Comparison of ENCODE assay signal across 20 mouse cellular contexts in the genomic region with DNA sequence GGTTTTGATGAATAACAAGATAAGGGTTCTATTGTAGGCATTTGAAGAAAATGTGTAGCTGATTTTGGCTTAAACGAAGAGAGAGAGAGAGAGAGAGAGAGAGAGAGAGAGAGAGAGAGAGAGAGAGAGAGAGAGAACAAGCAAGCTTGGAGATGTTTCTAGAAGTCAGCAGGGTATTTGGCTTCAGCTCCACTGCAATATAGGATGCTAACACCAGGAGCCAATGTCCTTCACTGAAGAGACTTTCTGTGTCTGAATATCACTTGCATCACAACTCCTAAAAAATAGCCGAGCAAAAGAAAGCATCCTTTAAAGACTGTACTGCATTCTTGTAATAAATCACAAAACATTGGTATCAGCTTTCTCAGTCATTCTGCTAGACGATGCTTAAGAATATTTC.
DNase-seq lines count a peak whose midpoint lies in the region; ATAC-seq and TF ChIP-seq lines count a peak whose summit lies in the region.
"Had no signal": no experiment of that assay in that cellular context is flagged by ENCODE, and none has a peak within 500 bp of the region (broad histone marks: within the 10 kb centered on the region; RNA-seq: fewer than 3 reads in every experiment).

No protein-coding gene starts in this region.

- H3K4me2 ChIP-seq in hindbrain, postnatal 0 days (ENCODE audit: low read depth, low read length), result peak overlapping the region; percentile 36; the same call in 1 of the 2 replicates
- H3K4me2 ChIP-seq in hindbrain, embryonic 11.5 days (replicated peaks; ENCODE audit: low read depth, low read length), result no peak overlapping the region
- 0 out of 2 replicates have a peak overlapping the region, but pooled peaks have one; percentile 5 for H3K4me2 ChIP-seq in embryonic facial prominence, embryonic 14.5 days (ENCODE audit: low read depth, low read length)
- H3K4me2 ChIP-seq: hindbrain, embryonic 12.5 days; limb, embryonic 12.5 days; lung, embryonic 15.5 days; stomach, embryonic 15.5 days had no signal

- H3K27me3 ChIP-seq in hindbrain, postnatal 0 days (ENCODE audit: insufficient read depth, low read length), result no peaks in the 10 kb centered on the region
- no peaks in the 10 kb centered on the region for H3K27me3 ChIP-seq in hindbrain, embryonic 11.5 days (ENCODE audit: control insufficient read depth, insufficient read depth, low read length)
- H3K27me3 ChIP-seq in embryonic facial prominence, embryonic 14.5 days (replicated peaks; ENCODE audit: control insufficient read depth, insufficient read depth, low read length), result no peaks in the 10 kb centered on the region
- H3K27me3 ChIP-seq: hindbrain, embryonic 12.5 days; limb, embryonic 12.5 days; lung, embryonic 15.5 days; stomach, embryonic 15.5 days had no signal

- H3K9me3 ChIP-seq in hindbrain, postnatal 0 days (ENCODE audit: low read length), result no peaks in the 10 kb centered on the region
- H3K9me3 ChIP-seq in hindbrain, embryonic 11.5 days (ENCODE audit: control insufficient read depth, low read length), result no peaks in the 10 kb centered on the region
- no peaks in the 10 kb centered on the region for H3K9me3 ChIP-seq in embryonic facial prominence, embryonic 14.5 days (ENCODE audit: control insufficient read depth, low read length)
- H3K9me3 ChIP-seq: heart, embryonic 10.5 days; hindbrain, embryonic 12.5 days; limb, embryonic 12.5 days; lung, embryonic 15.5 days; stomach, embryonic 15.5 days had no signal

- peak; percentile 32 for DNase-seq in hindbrain, postnatal 0 days (ENCODE audit: low spot score)
- no peak for DNase-seq in hindbrain, embryonic 11.5 days (ENCODE audit: low spot score)
- peak; percentile 29 to 41 for DNase-seq in cerebellum, adult 18-20 months
- DNase-seq in cerebellum, adult 9-10 months, result peak; percentile 71
- DNase-seq in embryonic facial prominence, embryonic 14.5 days (ENCODE audit: low spot score), result no peak
- no peak for DNase-seq in frontal cortex, postnatal 36 days (ENCODE audit: low spot score in 2 of 2)
- no peak for DNase-seq in kidney, postnatal 10 days
- no peak for DNase-seq in kidney, postnatal 36 days
- DNase-seq: adrenal gland, adult 8-10 months; kidney, postnatal 14 days; lung, postnatal 4 days; thymus, adult 2 months had no signal

- no peak overlapping the region for H3K9ac ChIP-seq in hindbrain, postnatal 0 days (replicated peaks; ENCODE audit: low read length)
- no peak overlapping the region for H3K9ac ChIP-seq in hindbrain, embryonic 11.5 days (ENCODE audit: low read depth, low read length)
- H3K9ac ChIP-seq in embryonic facial prominence, embryonic 14.5 days (ENCODE audit: low read depth, low read length), result no peak overlapping the region
- H3K9ac ChIP-seq: hindbrain, embryonic 12.5 days; limb, embryonic 12.5 days; liver, embryonic 14.5 days; lung, embryonic 15.5 days; stomach, embryonic 15.5 days had no signal

- no peaks in the 10 kb centered on the region for H3K36me3 ChIP-seq in hindbrain, postnatal 0 days (ENCODE audit: insufficient read depth, low read length)
- H3K36me3 ChIP-seq in hindbrain, embryonic 11.5 days (ENCODE audit: control insufficient read depth, insufficient read depth, low read length), result no peaks in the 10 kb centered on the region
- H3K36me3 ChIP-seq in embryonic facial prominence, embryonic 14.5 days (ENCODE audit: control insufficient read depth, insufficient read depth, low read length), result no peaks in the 10 kb centered on the region
- H3K36me3 ChIP-seq: heart, embryonic 10.5 days; hindbrain, embryonic 12.5 days; limb, embryonic 12.5 days; lung, embryonic 15.5 days; stomach, embryonic 15.5 days had no signal

- WGBS in hindbrain, postnatal 0 days, result 51% methylated on average over 3 of the region's 3 CpGs
- WGBS in hindbrain, embryonic 11.5 days, result 60% methylated on average over 3 of the region's 3 CpGs
- 15% methylated on average over 3 of the region's 3 CpGs for WGBS in embryonic facial prominence, embryonic 14.5 days

- H3K27ac ChIP-seq in hindbrain, postnatal 0 days, result no peak overlapping the region
- no peak overlapping the region for H3K27ac ChIP-seq in hindbrain, embryonic 11.5 days (ENCODE audit: low read depth, low read length)
- 0 out of 2 replicates have a peak overlapping the region, but pooled peaks have one; percentile 24 for H3K27ac ChIP-seq in embryonic facial prominence, embryonic 14.5 days (replicated peaks; ENCODE audit: low read depth, low read length)
- H3K27ac ChIP-seq: heart, embryonic 10.5 days; left cerebral cortex, adult 2 months; limb, embryonic 12.5 days; liver, embryonic 14.5 days; lung, embryonic 15.5 days; stomach, embryonic 15.5 days had no signal

- no peak overlapping the region for H3K4me3 ChIP-seq in hindbrain, postnatal 0 days (ENCODE audit: low read length)
- H3K4me3 ChIP-seq in hindbrain, embryonic 11.5 days (ENCODE audit: low read depth, low read length), result no peak overlapping the region
- no peak overlapping the region for H3K4me3 ChIP-seq in embryonic facial prominence, embryonic 14.5 days (ENCODE audit: low read depth, low read length)
- H3K4me3 ChIP-seq: heart, embryonic 10.5 days; hindbrain, embryonic 12.5 days; limb, embryonic 12.5 days; lung, embryonic 15.5 days; stomach, embryonic 15.5 days had no signal

- H3K4me1 ChIP-seq in hindbrain, postnatal 0 days (ENCODE audit: insufficient read depth, low read length), result no peaks in the 10 kb centered on the region
- H3K4me1 ChIP-seq in hindbrain, embryonic 11.5 days (replicated peaks; ENCODE audit: control insufficient read depth, insufficient read depth, low read length), result no peaks in the 10 kb centered on the region
- peaks cover 35% of the 10 kb centered on the region for H3K4me1 ChIP-seq in embryonic facial prominence, embryonic 14.5 days (ENCODE audit: control insufficient read depth, insufficient read depth, low read length)
- H3K4me1 ChIP-seq: heart, embryonic 10.5 days had no signal

- TF ChIP-seq CTCF in hindbrain, postnatal 0 days (IDR thresholded peaks at IDR 0.05; ENCODE audit: low read depth), result no peak; the same call in 1 of the 2 replicates

- ATAC-seq in hindbrain, postnatal 0 days, result no peak
- no peak for ATAC-seq in hindbrain, embryonic 11.5 days (ENCODE audit: low FRiP score)
- no peak for ATAC-seq in embryonic facial prominence, embryonic 14.5 days (ENCODE audit: low read depth)
- ATAC-seq: intestine, postnatal 0 days had no signal

Comparison
In these comparisons a context has a peak if more than half of its experiments do, and no peak if none do; other contexts are left out.
1. DNase-seq: peak in hindbrain, postnatal 0 days (single experiment), cerebellum, adult 18-20 months (2 of 2) and cerebellum, adult 9-10 months (single experiment); none in hindbrain, embryonic 11.5 days (single experiment), embryonic facial prominence, embryonic 14.5 days (single experiment), frontal cortex, postnatal 36 days (0 of 2), kidney, postnatal 10 days (single experiment) and kidney, postnatal 36 days (0 of 2).